Mouse (Mus musculus): Measurements from ENCODE around the gene Gm20388.

Gm20388 gene

GRCm38 (mm10) chr8:121947753-121948141 lies 2037.1 kb downstream of the Gm20388 start:
- DNase-seq = peak; percentile 93

- DNase-seq = no peak
Measured at GRCm38 (mm10) chr8:121948321-121949145, 2037.9 kb downstream of the Gm20388 start.

- DNase-seq = no peak
Measured at GRCm38 (mm10) chr8:121949222-121949800, 2038.7 kb downstream of the Gm20388 start, which contains the start of gene Banp. Gene Banp, plus strand, starts transcription at chr8:121949750.

- DNase-seq = peak; percentile 99
Measured at GRCm38 (mm10) chr8:121949941-121950748, 2039.5 kb downstream of the Gm20388 start.

GRCm38 (mm10) chr8:121950749-121951655 lies 2040.4 kb downstream of the Gm20388 start:
- DNase-seq = peak; percentile 63

GRCm38 (mm10) chr8:121951656-121952009 lies 2041.0 kb downstream of the Gm20388 start:
- no peak for DNase-seq

GRCm38 (mm10) chr8:121952122-121952521 lies 2041.5 kb downstream of the Gm20388 start:
- DNase-seq = no peak

GRCm38 (mm10) chr8:121952800-121953199 lies 2042.2 kb downstream of the Gm20388 start:
- DNase-seq = no peak

GRCm38 (mm10) chr8:121953821-121954545 lies 2043.3 kb downstream of the Gm20388 start:
- DNase-seq = no peak

GRCm38 (mm10) chr8:121954981-121955555 lies 2044.4 kb downstream of the Gm20388 start:
- DNase-seq = no peak

GRCm38 (mm10) chr8:121955825-121956500 lies 2045.3 kb downstream of the Gm20388 start:
- DNase-seq = no peak

- DNase-seq = no peak
Measured at GRCm38 (mm10) chr8:121958395-121958794, 2047.8 kb downstream of the Gm20388 start.

- DNase-seq = no peak
Measured at GRCm38 (mm10) chr8:121962892-121963291, 2052.3 kb downstream of the Gm20388 start.

- DNase-seq = no peak
Measured at GRCm38 (mm10) chr8:121964716-121965512, 2054.3 kb downstream of the Gm20388 start.

GRCm38 (mm10) chr8:121966110-121966509 lies 2055.5 kb downstream of the Gm20388 start:
- DNase-seq = no peak

GRCm38 (mm10) chr8:121966714-121967448 lies 2056.2 kb downstream of the Gm20388 start:
- DNase-seq = no peak

GRCm38 (mm10) chr8:121967977-121968376 lies 2057.3 kb downstream of the Gm20388 start:
- no peak for DNase-seq

GRCm38 (mm10) chr8:121968542-121968941 lies 2057.9 kb downstream of the Gm20388 start:
- no peak for DNase-seq

GRCm38 (mm10) chr8:121970225-121970624 lies 2059.6 kb downstream of the Gm20388 start:
- no peak for DNase-seq
